In the genomic region with DNA sequence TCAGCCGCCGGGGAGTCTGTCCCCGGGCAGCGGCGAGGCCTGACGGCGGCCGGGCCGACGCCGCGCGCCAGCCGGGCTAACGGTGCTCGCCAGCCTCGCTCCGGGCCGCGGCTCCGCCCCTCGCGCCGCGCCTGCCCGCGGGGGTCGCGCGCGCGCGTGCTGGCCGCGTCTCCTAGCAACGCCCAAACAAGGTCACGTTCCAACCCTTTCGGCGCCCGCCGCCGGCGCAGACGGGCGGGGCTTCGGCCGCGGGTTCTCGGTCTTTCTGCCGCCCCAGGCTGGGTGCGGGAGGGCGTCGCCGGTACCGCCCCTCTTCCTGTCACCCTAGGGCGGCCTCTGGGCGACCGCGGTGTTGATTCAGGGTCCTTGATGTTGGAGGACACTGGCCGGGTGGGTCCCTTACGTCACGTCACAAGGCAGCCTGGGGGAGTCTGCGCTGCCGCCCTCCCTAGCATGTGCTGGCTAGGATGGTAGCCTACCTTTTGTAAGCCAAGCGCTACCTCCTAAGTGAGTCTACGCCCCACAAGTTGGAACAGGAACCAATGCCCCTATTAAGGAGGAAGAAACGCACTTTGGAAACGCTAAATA, we compare ENCODE assay signal across 8 mouse cellular contexts. TPM values are rescaled to one million over a fixed set of nuclear protein-coding genes. Genes with fewer than 3 reads are reported as not detected.
DNase-seq lines count a peak whose midpoint lies in the region; ATAC-seq lines count a peak whose summit lies in the region.

Gene Arl4a, minus strand, starts transcription at position 150 of the 588 bp plus-strand sequence.

- H3K4me1 ChIP-seq in intestine, embryonic 15.5 days (replicated peaks) = no peaks in the 10 kb centered on the region

- WGBS in intestine, embryonic 15.5 days = under 1% methylated on average over 68 of the region's 68 CpGs

- peak within 1 kb of the TSS; percentile 79 for H3K4me2 ChIP-seq in intestine, embryonic 15.5 days (replicated peaks)

- H3K27ac ChIP-seq in intestine, embryonic 15.5 days = peak within 1 kb of the TSS; percentile 93

- H3K9me3 ChIP-seq in intestine, embryonic 15.5 days = no peaks in the 10 kb centered on the region

- H3K36me3 ChIP-seq in intestine, embryonic 15.5 days = no peaks in the 10 kb centered on the region

- ATAC-seq in intestine, embryonic 15.5 days = peak; percentile 89

- H3K27me3 ChIP-seq in intestine, embryonic 15.5 days (replicated peaks) = no peaks in the 10 kb centered on the region

- peak within 1 kb of the TSS; percentile 80 for H3K9ac ChIP-seq in intestine, embryonic 15.5 days

- H3K4me3 ChIP-seq in intestine, embryonic 15.5 days (replicated peaks) = peak within 1 kb of the TSS; percentile 86

- DNase-seq in adrenal gland, adult 2 months = peak; percentile 96
- peak; percentile 86 for DNase-seq in embryo, embryonic 11.5 days (ENCODE audit: low read depth, low spot score)
- DNase-seq in gastrocnemius, postnatal 4 days (ENCODE audit: low spot score in 2 of 2) = peak; percentile 82 to 92
- peak; percentile 88 to 89 for DNase-seq in left cerebral cortex, postnatal 25 days (ENCODE audit: low spot score in 2 of 2)
- DNase-seq in mesoderm, embryonic 11.5 days (ENCODE audit: low read depth, low spot score) = peak; percentile 91
- DNase-seq in right cerebral cortex, postnatal 25 days = peak; percentile 90
- DNase-seq in urinary bladder, postnatal 36 days (ENCODE audit: low spot score in 2 of 2) = peak; percentile 82 to 90

- intact Hi-C loops in left cerebral cortex, postnatal 25 days (cut with DNase I) = loop anchor here (1.0 to 2.0 kb wide), 3 partner anchors 63 to 373 kb away; no protein-coding TSS in a partner anchor

RNA-seq across cellular contexts. Expression of gene Arl4a, which starts in this region (rescaled TPM):
- total RNA-seq in adrenal gland, adult 2 months (2021) = 10 to 100 TPM; 91.3 to 99.1 TPM
- 6.8 and 9.9 TPM in 2 replicates for polyA plus RNA-seq in adrenal gland, adult 2 months (2012; rRNA removed)
- total RNA-seq in gastrocnemius, postnatal 4 days (2021) = 10 to 100 TPM; 30.2 to 31.2 TPM
- polyA plus RNA-seq in intestine, embryonic 15.5 days (2015; fragmentation: Nextera tagmentation; extraction: Ambion mirVana) = 67.9 and 74.1 TPM in 2 replicates
- total RNA-seq in left cerebral cortex, postnatal 25 days (2021) = 10 to 100 TPM; 48.1 to 48.2 TPM

Comparison
In these comparisons a context has a peak if more than half of its experiments do, and no peak if none do; other contexts are left out.
1. Peak in every context shown above with its lines: DNase-seq, ATAC-seq, H3K4me3 ChIP-seq and H3K27ac ChIP-seq.